Mouse (Mus musculus): ENCODE measurements around the gene Nt5c2.
A peak's percentile ranks its signal among the peaks of the same experiment; 100 is the strongest.

Gene Nt5c2

DNA sequence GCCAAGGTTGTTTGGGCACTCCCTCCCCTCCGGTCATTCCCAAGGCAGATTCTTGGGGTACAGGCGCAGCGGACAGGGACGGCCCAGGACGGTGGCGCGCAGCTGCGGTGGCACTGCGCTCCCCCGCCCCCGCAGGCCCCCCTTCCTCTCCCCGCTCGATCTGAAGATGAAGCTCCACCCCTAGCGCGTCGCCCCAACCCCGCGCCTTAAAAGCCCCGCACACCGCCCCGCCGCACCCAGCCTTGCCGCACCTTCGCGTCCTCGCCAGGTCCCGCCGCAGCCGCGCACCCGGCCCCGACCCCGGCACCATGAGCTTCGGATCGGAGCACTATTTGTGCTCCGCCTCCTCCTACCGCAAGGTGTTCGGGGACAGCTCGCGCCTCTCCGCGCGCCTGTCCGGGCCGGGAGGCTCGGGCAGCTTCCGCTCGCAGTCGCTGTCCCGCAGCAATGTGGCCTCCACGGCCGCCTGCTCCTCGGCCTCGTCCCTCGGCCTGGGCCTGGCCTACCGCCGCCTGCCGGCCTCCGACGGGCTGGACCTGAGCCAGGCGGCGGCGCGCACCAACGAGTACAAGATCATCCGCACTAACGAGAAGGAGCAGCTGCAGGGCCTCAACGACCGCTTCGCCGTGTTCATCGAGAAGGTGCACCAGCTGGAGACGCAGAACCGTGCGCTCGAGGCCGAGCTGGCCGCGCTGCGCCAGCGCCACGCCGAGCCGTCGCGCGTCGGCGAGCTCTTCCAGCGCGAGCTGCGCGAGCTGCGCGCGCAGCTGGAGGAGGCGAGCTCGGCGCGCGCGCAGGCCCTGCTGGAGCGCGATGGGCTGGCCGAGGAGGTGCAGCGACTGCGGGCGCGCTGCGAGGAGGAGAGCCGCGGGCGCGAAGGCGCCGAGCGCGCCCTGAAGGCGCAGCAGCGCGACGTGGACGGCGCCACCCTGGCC, at the start of gene Nt5c2, which contains the start of gene Ina:
Nt5c2 (minus strand) TSS at position 707 of the 935 bp plus-strand sequence.
Ina (plus strand) TSS at position 252 of the 935 bp plus-strand sequence.
- peak; percentile 35 for DNase-seq

GRCm38 (mm10) chr19:47057684-47058083, 42.7 kb upstream of the Nt5c2 start:
- no peak for DNase-seq

DNA sequence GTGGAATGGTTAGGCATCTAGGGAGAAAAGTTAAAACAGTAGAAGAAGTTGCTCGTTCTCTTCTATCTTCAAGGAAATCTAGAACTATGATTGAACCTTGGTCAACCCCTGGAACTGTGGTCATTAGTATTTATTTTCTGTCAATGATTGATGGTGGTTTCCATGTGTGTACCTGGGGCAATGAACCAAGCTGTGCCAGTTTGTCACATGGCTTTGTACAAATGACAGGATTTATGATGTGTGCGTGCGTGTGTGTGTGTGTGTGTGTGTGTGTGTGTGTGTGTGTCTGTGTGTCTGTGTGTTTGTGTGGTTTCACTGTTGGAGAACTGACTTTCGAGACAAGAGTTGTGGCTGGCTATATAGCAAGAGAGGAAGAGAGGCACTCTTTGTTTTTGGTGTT, 38.5 kb upstream of the Nt5c2 start:
- peak; percentile 53 for DNase-seq

DNA sequence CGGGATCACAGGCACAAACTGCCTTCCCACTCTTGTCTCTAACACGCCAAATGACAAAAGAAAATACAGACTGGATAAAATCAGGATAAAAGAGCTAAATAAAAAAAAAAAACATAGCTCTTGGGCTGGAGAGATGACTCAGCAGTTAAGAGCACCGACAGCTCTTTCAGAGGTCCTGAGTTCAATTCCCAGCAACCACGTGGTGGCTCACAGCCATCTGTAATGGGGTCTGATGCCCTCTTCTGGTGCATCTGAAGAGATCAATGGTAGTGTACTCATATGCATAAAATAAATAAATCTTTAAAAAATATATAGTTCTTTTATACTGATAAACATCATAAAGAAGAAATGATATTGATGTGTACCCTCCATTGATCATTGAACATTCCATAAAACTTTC, 38.0 kb upstream of the Nt5c2 start:
- DNase-seq: no peak

DNA sequence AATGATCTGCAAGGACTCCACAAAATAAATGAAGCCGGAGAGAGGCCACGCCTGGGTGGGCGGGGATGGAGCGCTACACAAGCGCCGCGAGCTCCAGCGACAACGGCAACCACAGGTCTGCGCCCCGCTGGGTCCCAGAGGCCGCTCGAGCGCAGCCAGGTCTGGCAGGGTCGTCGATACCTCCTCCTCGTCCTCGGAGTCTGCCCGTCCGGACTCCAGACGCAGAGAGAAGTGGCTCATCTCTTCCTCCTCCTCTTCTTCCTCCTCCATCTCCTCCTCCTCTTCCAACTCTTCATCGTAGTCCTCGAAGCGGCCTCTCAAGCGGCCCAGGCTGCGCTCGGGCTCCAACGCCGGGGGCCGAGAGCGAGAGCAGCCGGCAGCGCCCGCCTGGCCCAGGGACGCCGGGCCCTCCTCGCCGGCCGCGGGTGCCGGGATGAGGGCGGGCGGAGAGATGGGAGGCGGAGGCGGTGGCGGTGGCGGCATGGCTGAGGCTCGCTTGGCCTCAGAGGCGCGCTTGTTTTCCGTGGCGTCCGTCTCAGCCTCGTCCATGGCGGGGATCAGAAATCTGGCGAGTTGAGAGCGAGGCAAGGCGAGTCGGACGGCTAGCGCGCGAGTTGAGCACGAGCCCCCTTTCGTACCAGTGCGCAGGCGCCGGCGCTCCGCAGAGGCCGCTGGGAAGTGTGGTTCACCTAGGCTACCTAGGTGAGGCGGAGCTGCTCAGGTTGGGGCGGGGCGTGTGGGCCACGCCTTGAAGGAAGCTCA, 35.5 kb upstream of the Nt5c2 start, which contains the start of gene Pcgf6:
Pcgf6 (minus strand) TSS at position 636 of the 762 bp plus-strand sequence.
- peak; percentile 88 for DNase-seq

- DNase-seq: no peak
These were observed 34.9 kb upstream of the Nt5c2 start for GRCm38 (mm10) chr19:47049840-47050239.

GRCm38 (mm10) chr19:47049061-47049460, 34.1 kb upstream of the Nt5c2 start:
- DNase-seq: no peak

GRCm38 (mm10) chr19:47047236-47047833, 32.4 kb upstream of the Nt5c2 start:
- no peak for DNase-seq

- DNase-seq: no peak
These were observed 31.4 kb upstream of the Nt5c2 start for GRCm38 (mm10) chr19:47046343-47046742.

DNA sequence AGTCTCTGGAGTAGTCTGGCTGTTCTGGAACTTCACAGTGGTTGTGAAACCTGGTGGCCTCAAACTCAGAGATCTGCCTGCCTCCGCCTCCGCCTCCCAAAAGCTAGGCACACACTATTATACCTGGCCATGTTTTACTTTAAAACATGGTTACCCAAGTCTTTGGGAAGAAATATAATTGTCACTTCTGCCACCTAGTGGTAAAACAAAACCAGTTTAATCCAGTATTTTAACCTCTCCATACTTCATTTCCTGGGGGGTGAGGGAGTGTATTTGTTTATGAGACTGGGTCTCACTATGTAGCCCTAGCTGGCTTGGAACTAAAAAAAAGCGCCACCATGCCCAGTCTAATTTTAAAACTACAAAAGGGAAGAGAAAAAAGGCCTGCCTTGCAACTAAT, 28.7 kb upstream of the Nt5c2 start:
- no peak for DNase-seq

DNA sequence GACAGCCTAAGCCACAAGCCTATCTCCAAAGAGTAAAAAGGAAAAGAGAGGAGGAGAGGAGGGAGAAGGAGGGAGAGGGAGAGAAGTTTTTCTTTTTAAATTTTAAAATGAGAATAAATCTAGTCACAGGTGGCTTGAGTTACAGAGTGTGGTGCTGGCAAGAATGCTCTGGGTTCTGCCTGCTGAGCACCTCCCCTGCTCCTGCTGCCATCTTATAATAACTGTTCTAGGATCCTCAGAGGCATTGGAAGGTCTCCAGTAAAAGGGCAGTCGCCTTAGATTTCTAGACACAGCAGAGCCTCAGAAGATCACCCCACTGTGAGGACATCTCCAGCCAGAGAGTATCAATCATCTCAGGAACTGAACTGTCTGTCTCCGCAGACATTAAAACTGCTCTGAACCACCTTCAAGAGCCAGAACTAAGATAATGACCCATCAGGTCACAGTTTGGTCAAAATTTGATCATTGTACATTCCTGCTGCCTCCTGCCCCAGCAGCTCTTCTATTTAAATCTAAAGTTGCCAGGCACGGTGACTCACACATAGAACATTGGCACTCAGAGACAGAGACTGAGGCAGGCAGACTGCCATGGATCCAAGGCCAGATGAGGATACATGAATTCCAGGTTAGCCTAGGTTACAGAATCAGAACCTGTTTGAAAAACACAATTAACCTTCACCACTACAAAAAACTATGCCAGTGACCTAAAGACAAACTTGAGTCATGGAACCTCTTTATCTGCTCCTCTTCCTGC, 25.9 kb upstream of the Nt5c2 start:
- no peak for DNase-seq

GRCm38 (mm10) chr19:47036596-47036995, 21.6 kb upstream of the Nt5c2 start:
- no peak for DNase-seq

- DNase-seq: no peak
These were observed 20.0 kb upstream of the Nt5c2 start for GRCm38 (mm10) chr19:47034916-47035315.

- no peak for DNase-seq
These were observed 16.8 kb upstream of the Nt5c2 start for GRCm38 (mm10) chr19:47031770-47032169.

DNA sequence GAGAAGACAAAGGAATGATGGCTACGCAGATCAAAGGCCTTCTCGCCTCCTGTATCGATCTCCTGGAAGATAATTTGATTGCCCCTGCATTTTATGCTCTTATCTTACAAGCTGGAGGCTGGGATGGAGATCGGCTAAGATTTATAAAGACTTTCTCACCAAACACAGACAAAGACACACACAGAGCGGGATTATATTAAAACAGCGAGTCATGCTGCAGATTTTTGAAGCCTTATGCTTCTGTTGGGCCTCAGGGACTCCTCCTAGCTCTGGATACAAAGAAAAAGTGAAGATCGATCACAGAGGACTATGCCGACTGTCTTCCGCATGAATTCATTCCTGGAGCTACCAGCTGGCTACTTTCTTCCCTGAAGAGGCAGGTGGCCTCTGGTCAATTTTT, 14.8 kb upstream of the Nt5c2 start:
- DNase-seq: no peak

- no peak for DNase-seq
These were observed 11.6 kb upstream of the Nt5c2 start for GRCm38 (mm10) chr19:47026513-47026912.

DNA sequence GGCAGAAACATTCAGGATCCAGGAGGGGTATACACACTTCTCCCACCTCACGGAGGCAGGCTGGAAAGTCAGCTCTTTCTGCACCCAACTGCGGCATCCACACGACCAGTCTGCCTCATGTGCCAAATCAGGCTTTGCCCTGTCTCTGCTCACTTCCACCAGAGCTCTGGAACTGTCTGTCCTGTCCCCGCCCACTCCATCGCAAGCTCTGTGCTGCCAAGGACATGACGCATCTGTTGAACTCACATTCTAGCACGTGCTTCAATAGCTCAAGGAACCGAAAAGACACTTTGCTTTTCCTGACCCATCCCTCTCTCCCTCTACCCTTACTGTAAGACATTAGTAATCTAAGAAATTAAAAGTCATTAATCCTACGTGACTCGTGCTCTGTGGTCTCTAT, 10.0 kb upstream of the Nt5c2 start:
- no peak for DNase-seq

- no peak for DNase-seq
These were observed 8.6 kb upstream of the Nt5c2 start for GRCm38 (mm10) chr19:47023546-47023945.

DNA sequence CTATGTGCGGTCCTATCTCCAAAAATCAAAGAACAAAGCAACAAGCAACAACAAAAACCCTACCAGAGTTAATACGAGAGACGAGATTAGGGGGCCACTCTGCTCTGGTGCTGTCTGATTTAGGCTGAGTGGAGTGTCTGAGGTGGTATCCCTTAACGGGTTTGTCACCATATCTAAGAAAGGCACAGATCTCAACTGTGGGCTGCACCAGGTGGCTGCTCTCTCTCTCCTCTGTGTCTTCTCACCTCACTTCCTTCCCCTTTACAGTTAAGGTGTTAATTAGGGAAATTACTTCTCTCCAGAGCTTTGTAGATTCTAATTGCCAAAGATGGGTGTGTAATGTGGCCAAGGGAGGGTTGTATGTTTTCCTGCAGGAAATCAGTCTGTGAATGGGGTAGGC, 7.8 kb upstream of the Nt5c2 start:
- DNase-seq: no peak

GRCm38 (mm10) chr19:47019326-47019725, 4.4 kb upstream of the Nt5c2 start:
- DNase-seq: no peak

DNA sequence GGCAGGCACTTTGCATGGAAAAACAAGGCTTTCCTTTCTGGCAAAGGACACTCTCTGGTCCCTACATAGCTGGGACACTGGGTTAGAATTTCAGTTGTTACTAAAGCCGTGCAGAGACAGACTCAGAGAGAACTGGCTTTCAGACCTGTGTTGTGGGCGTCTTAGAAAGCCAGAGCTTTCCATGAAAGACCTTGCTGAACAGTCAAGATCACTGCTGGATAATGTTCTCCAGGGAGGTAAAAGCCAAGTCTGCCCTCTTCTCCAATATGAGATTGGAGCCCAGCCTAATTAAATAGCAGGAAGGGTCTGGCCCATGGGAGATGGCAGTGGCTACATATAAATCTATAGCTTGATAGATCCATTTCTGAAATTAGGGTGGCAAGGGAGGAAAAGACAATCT, 3.4 kb upstream of the Nt5c2 start:
- no peak for DNase-seq

GRCm38 (mm10) chr19:47017831-47018230, 2.9 kb upstream of the Nt5c2 start:
- DNase-seq: no peak

- DNase-seq: peak; percentile 80
These were observed 1.5 kb upstream of the Nt5c2 start for GRCm38 (mm10) chr19:47016487-47016886.

All from kidney, adult 18-20 months (tissue).